Mouse (Mus musculus): ENCODE data around the gene Tmem26.

Tmem26 gene

GRCm38 (mm10) chr10:68750921-68751320 is 27.5 kb downstream of the Tmem26 start:
- no peak for DNase-seq (ENCODE audit: low spot score in 2 of 2)

- peak in 1 of 2 experiments; percentile 8 for DNase-seq (ENCODE audit: low spot score in 2 of 2)
Observed at GRCm38 (mm10) chr10:68759238-68759637, 35.8 kb downstream of the Tmem26 start.

GRCm38 (mm10) chr10:68759789-68760188 is 36.3 kb downstream of the Tmem26 start:
- DNase-seq (ENCODE audit: low spot score in 2 of 2), result no peak

GRCm38 (mm10) chr10:68781067-68781868 is 57.8 kb downstream of the Tmem26 start:
- DNase-seq (ENCODE audit: low spot score in 2 of 2), result no peak

GRCm38 (mm10) chr10:68782724-68783123 is 59.3 kb downstream of the Tmem26 start:
- DNase-seq (ENCODE audit: low spot score in 2 of 2), result no peak

GRCm38 (mm10) chr10:68783856-68784255 is 60.4 kb downstream of the Tmem26 start:
- DNase-seq (ENCODE audit: low spot score in 2 of 2), result no peak

- DNase-seq (ENCODE audit: low spot score in 2 of 2), result no peak
Observed at GRCm38 (mm10) chr10:68784463-68784862, 61.0 kb downstream of the Tmem26 start.

GRCm38 (mm10) chr10:68795466-68795865 is 72.0 kb downstream of the Tmem26 start:
- DNase-seq (ENCODE audit: low spot score in 2 of 2), result no peak

- no peak for DNase-seq (ENCODE audit: low spot score in 2 of 2)
Observed at GRCm38 (mm10) chr10:68799883-68800282, 76.4 kb downstream of the Tmem26 start.

GRCm38 (mm10) chr10:68800339-68800738 is 76.9 kb downstream of the Tmem26 start:
- no peak for DNase-seq (ENCODE audit: low spot score in 2 of 2)

GRCm38 (mm10) chr10:68806328-68806727 is 82.9 kb downstream of the Tmem26 start:
- DNase-seq (ENCODE audit: low spot score in 2 of 2), result no peak

GRCm38 (mm10) chr10:68810958-68811357 is 87.5 kb downstream of the Tmem26 start:
- no peak for DNase-seq (ENCODE audit: low spot score in 2 of 2)

- no peak for DNase-seq (ENCODE audit: low spot score in 2 of 2)
Observed at GRCm38 (mm10) chr10:68812699-68813098, 89.3 kb downstream of the Tmem26 start.

GRCm38 (mm10) chr10:68817281-68817680 is 93.8 kb downstream of the Tmem26 start:
- no peak for DNase-seq (ENCODE audit: low spot score in 2 of 2)

- DNase-seq (ENCODE audit: low spot score in 2 of 2), result no peak
Observed at GRCm38 (mm10) chr10:68818065-68818759, 94.8 kb downstream of the Tmem26 start.

GRCm38 (mm10) chr10:68824519-68824918 is 101.1 kb downstream of the Tmem26 start:
- DNase-seq (ENCODE audit: low spot score in 2 of 2), result no peak

Data from frontal cortex, postnatal 10 days (tissue).